Mouse (Mus musculus) megakaryocyte-erythroid progenitor cell, adult 5-6 weeks (primary cell): ENCODE data around the gene Mettl14. TPM values are rescaled to one million over a fixed set of nuclear protein-coding genes. Genes with fewer than 3 reads are reported as not detected.

Experiments
- ATAC-seq: replicated peaks from 2 replicates; pipeline ENCODE4 v1.8.0; 2016; ENCODE audit warnings: mild to moderate bottlenecking, inconsistent platforms; ENCODE audit not compliant: severe bottlenecking, poor library complexity, low FRiP score, low TSS enrichment
- total RNA-seq, 2 experiments: library from RNA; stranded (forward) in 1 of 2; stranded (reverse) in 1 of 2; fragments of 200-1000, 215-1000 nt in 1 of 2; fragments of >200 nt in 1 of 2; fragmentation: Nextera tagmentation in 1 of 2; gene quantifications; 2 replicates each; pipeline ENCODE4 v1.2.3; 2014 to 2017

Gene Mettl14
- total RNA-seq (2014; fragmentation: Nextera tagmentation) (19.5 and 24.2 TPM in 2 replicates), total RNA-seq (2017) (33.0 and 42.4 TPM in 2 replicates)

GRCm38 (mm10) chr3:123385486-123386156, at the start of gene Mettl14:
Gene Mettl14, minus strand, starts transcription at chr3:123386108.
- peak; percentile 99 for ATAC-seq

- ATAC-seq, result no peak
These were observed 47.5 kb upstream of the Mettl14 start for GRCm38 (mm10) chr3:123433362-123433761.

- peak; percentile 85 for ATAC-seq
These were observed 46.2 kb upstream of the Mettl14 start for GRCm38 (mm10) chr3:123431951-123432674.

GRCm38 (mm10) chr3:123429597-123430458, 43.9 kb upstream of the Mettl14 start:
- ATAC-seq, result no peak

- no peak for ATAC-seq
These were observed 42.1 kb upstream of the Mettl14 start for GRCm38 (mm10) chr3:123428005-123428404.

GRCm38 (mm10) chr3:123425647-123426046, 39.7 kb upstream of the Mettl14 start:
- ATAC-seq, result no peak

- no peak for ATAC-seq
These were observed 27.3 kb upstream of the Mettl14 start for GRCm38 (mm10) chr3:123413173-123413572.

- ATAC-seq, result no peak
These were observed 26.1 kb upstream of the Mettl14 start for GRCm38 (mm10) chr3:123411821-123412578.

GRCm38 (mm10) chr3:123404945-123405344, 19.0 kb upstream of the Mettl14 start:
- ATAC-seq, result peak; percentile 95

GRCm38 (mm10) chr3:123397562-123398481, 11.9 kb upstream of the Mettl14 start:
- no peak for ATAC-seq

- no peak for ATAC-seq
These were observed 9.7 kb upstream of the Mettl14 start for GRCm38 (mm10) chr3:123395611-123396010.

GRCm38 (mm10) chr3:123391180-123391579, 5.3 kb upstream of the Mettl14 start:
- ATAC-seq, result no peak

GRCm38 (mm10) chr3:123386157-123386780, 361 bp upstream of the Mettl14 start:
- peak; percentile 36 for ATAC-seq

GRCm38 (mm10) chr3:123385118-123385485, 806 bp downstream of the Mettl14 start:
- no peak; the same call in 1 of the 2 replicates for ATAC-seq

- no peak for ATAC-seq
These were observed 1.5 kb downstream of the Mettl14 start for GRCm38 (mm10) chr3:123384435-123384834.

- peak; percentile 62 for ATAC-seq
These were observed 9.3 kb downstream of the Mettl14 start for GRCm38 (mm10) chr3:123376562-123376961.

- ATAC-seq, result peak; percentile 55
These were observed 14.0 kb downstream of the Mettl14 start for GRCm38 (mm10) chr3:123371766-123372535.
